Mouse (Mus musculus) hindbrain, embryonic 16.5 days (tissue): ENCODE results near the gene Rnf150. TPM values are rescaled to one million over a fixed set of nuclear protein-coding genes. Genes with fewer than 3 reads are reported as not detected.

Source experiments
- ATAC-seq: fragments of 200-750 bp; cut with Nextera tagmentation; 2 replicates; pipeline ENCODE4 v1.8.0; 2017; ENCODE audit warnings: moderate TSS enrichment, moderate library complexity
- H3K27ac ChIP-seq: fragments of 300-500 bp; sonication (generic); 2 replicates; pipeline ENCODE4 v1.5.1; 2014; ENCODE audit warnings: low read depth, mild to moderate bottlenecking, control low read depth, low read length, moderate library complexity
- H3K27me3 ChIP-seq: fragments of 300-500 bp; sonication (generic); replicated peaks from 2 replicates; pipeline ENCODE4 v1.6.1; 2014; ENCODE audit warnings: low read length; ENCODE audit not compliant: control insufficient read depth, insufficient read depth
- H3K36me3 ChIP-seq: fragments of 300-500 bp; sonication (generic); 2 replicates; pipeline ENCODE4 v1.6.1; 2014; ENCODE audit warnings: mild to moderate bottlenecking, low read length, moderate library complexity, mixed read lengths; ENCODE audit not compliant: control insufficient read depth, insufficient read depth
- H3K4me1 ChIP-seq: fragments of 300-500 bp; sonication (generic); 2 replicates; pipeline ENCODE4 v1.6.1; 2014; ENCODE audit warnings: low read depth, low read length; ENCODE audit not compliant: control insufficient read depth, insufficient read depth
- H3K4me2 ChIP-seq: fragments of 300-500 bp; sonication (generic); 2 replicates; pipeline ENCODE4 v1.6.1; 2014; ENCODE audit warnings: mild to moderate bottlenecking, low read length, control low read depth, moderate library complexity
- H3K4me3 ChIP-seq: fragments of 300-500 bp; sonication (generic); 2 replicates; pipeline ENCODE4 v1.5.1; 2014; ENCODE audit warnings: mild to moderate bottlenecking, low read length, control low read depth, moderate library complexity
- H3K9ac ChIP-seq: fragments of 300-500 bp; sonication (generic); 2 replicates; pipeline ENCODE4 v1.6.1; 2014; ENCODE audit warnings: low read depth, mild to moderate bottlenecking, control low read depth, low read length, moderate library complexity
- H3K9me3 ChIP-seq: fragments of 300-500 bp; sonication (generic); 2 replicates; pipeline ENCODE4 v1.6.1; 2014; ENCODE audit warnings: mild to moderate bottlenecking, low read length, moderate library complexity; ENCODE audit not compliant: control insufficient read depth
- WGBS: fragments of 180-500 bp; shearing (Covaris S2); extraction: QIAGEN DNeasy Blood & Tissue Kit; methylation state at CpG from one replicate; pipeline ENCODE4 v1.1.7; 2014; 5-methylcytosine and 5-hydroxymethylcytosine counted together
- polyA plus RNA-seq: library from polyadenylated mRNA; unstranded; fragments of >200 nt; fragmentation: Nextera tagmentation; extraction: Ambion mirVana; gene quantifications from 2 replicates; pipeline ENCODE4 v1.2.1, GENCODE M21; 2015

The Rnf150 gene
- polyA plus RNA-seq, 1 experiment from 2014 or later, result 2.1 TPM

DNA sequence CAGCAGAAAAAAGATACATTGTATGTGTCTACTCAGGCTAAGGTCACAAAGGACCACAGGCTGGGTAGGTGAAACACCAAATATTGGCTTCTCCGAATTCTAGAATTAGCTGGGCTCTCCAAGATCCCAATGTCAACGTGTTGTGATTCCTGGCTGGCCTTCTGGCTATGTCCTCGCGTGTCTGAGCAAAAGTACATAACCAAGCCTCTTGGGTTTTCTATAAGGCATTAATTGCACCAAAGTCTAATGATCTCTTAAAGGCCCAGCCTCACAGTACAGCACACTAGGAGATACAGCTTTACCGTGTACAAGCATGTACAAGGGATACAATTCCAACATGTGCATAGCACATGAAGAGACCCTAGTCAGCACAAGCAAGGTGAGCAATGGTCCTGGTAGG lies 199.1 kb downstream of the Rnf150 start:
- 81% methylated on average over 5 of the region's 5 CpGs for WGBS
- H3K4me1 ChIP-seq, result no peaks in the 10 kb centered on the region
- no peak overlapping the region for H3K9ac ChIP-seq
- ATAC-seq, result no peak
- H3K27me3 ChIP-seq, result no peaks in the 10 kb centered on the region
- no peak overlapping the region for H3K4me2 ChIP-seq
- H3K27ac ChIP-seq, result no peak overlapping the region
- H3K36me3 ChIP-seq, result no peaks in the 10 kb centered on the region
- H3K4me3 ChIP-seq, result no peak overlapping the region
- H3K9me3 ChIP-seq, result no peaks in the 10 kb centered on the region

- Histone ChIP-seq H3K4me1 (no peaks in the 10 kb centered on the region), H3K9ac (no peak overlapping the region), H3K27ac (no peak overlapping the region), H3K4me3 (no peak overlapping the region), H3K27me3 (no peaks in the 10 kb centered on the region), H3K4me2 (no peak overlapping the region), H3K9me3 (no peaks in the 10 kb centered on the region), H3K36me3 (no peaks in the 10 kb centered on the region)
- no peak for ATAC-seq
- WGBS, result 90% methylated on average over 6 of the region's 6 CpGs
These were observed 200.9 kb downstream of the Rnf150 start for GRCm38 (mm10) chr8:83064096-83064495.

DNA sequence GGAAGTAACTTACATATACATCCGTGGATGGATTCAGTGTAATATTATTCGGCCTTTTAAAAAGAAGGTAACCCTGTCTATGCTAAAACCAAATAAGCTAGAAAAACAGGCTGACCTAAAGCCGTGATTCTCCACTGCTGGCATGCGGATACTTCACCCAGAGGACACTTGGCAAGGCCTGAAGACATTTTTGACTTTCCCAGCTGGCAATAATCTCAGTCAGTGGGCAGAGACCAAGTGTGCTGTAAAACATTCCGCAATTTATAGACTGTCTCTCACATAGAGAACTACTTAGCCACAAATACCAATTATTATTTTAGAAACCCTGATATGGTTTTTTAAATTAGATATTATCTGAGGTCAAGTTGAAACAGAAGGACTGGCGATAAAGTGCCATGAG lies 202.9 kb downstream of the Rnf150 start:
- H3K4me1 ChIP-seq, result no peaks in the 10 kb centered on the region
- H3K4me3 ChIP-seq, result no peak overlapping the region
- no peak overlapping the region for H3K4me2 ChIP-seq
- 91% methylated on average over 6 of the region's 6 CpGs for WGBS
- H3K27ac ChIP-seq, result no peak overlapping the region
- H3K9me3 ChIP-seq, result no peaks in the 10 kb centered on the region
- no peak overlapping the region for H3K9ac ChIP-seq
- H3K27me3 ChIP-seq, result no peaks in the 10 kb centered on the region
- H3K36me3 ChIP-seq, result no peaks in the 10 kb centered on the region
- no peak for ATAC-seq

DNA sequence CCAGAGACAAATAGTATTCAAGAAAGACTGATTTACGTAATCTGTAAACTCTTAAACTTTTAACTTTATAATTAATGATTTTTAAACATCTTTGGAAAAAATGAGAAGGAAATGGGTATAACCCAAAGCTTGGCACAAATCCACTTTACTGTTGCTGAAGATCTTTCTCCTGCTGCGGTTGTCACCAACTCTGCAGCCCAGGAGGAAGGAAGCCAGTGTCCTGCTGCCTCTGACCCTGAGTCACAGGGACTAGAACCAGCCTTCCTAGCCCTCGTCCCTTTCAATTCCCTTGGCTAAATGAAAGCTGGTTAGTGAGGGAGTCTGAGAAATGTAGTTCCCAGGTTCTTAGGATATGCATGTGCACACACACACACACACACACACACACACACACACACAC lies 203.7 kb downstream of the Rnf150 start:
- Histone ChIP-seq H3K4me3 (no peak overlapping the region), H3K4me1 (no peaks in the 10 kb centered on the region), H3K9ac (no peak overlapping the region), H3K4me2 (no peak overlapping the region), H3K36me3 (no peaks in the 10 kb centered on the region), H3K9me3 (no peaks in the 10 kb centered on the region), H3K27me3 (no peaks in the 10 kb centered on the region), H3K27ac (no peak overlapping the region)
- no peak for ATAC-seq
- 84% methylated on average over 3 of the region's 3 CpGs for WGBS

DNA sequence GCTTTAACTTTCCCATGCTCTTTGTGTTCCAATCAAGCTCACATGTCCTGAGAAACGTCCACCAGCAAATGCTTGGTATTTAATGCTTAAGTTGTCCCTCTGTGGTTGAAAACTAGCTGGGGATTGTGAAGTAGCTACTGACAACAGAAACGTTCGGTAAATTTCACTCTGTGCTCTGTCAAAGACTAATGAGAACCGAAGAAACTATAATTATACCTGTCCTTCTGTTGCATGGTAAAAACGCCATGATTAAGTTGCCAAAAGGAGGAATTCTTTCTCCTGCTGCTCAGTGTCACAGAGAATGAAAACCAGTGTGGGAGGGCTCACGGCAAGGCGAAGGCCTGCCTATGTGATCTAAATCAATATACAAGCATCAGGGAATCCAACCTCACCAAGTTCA lies 204.8 kb downstream of the Rnf150 start:
- Histone ChIP-seq H3K9ac (no peak overlapping the region), H3K27me3 (no peaks in the 10 kb centered on the region), H3K9me3 (no peaks in the 10 kb centered on the region), H3K36me3 (no peaks in the 10 kb centered on the region), H3K4me1 (no peaks in the 10 kb centered on the region), H3K4me3 (no peak overlapping the region), H3K27ac (no peak overlapping the region), H3K4me2 (no peak overlapping the region)
- WGBS, result 75% methylated on average over 7 of the region's 7 CpGs
- ATAC-seq, result no peak

GRCm38 (mm10) chr8:83074248-83074647 lies 211.1 kb downstream of the Rnf150 start:
- no peak overlapping the region for H3K9ac ChIP-seq
- H3K36me3 ChIP-seq, result no peaks in the 10 kb centered on the region
- no peaks in the 10 kb centered on the region for H3K27me3 ChIP-seq
- ATAC-seq, result no peak
- no peak overlapping the region for H3K27ac ChIP-seq
- 90% methylated on average over 3 of the region's 3 CpGs for WGBS
- H3K4me2 ChIP-seq, result no peak overlapping the region
- no peaks in the 10 kb centered on the region; the same call in 1 of the 2 replicates for H3K9me3 ChIP-seq
- H3K4me1 ChIP-seq, result no peaks in the 10 kb centered on the region
- H3K4me3 ChIP-seq, result no peak overlapping the region

DNA sequence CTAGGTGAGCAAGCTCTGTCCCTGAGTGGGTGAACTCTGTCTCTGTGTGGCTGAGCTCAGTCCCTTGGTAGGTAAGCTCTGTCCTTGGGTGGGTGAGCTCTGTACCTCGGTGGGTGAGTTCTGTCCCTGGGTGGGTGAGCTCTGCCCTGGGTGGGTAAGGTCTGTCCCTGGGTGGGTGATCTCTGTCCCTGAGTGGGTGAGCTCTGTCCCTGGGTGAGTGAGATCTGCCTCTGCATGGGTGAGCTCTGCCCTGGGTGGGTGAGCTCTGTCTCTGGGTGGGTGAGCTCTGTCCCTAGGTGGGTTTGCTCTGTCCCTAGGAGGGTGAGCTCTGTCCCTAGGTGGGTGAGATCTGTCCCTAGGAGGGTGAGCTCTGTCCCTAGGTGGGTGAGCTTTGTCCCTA lies 213.5 kb downstream of the Rnf150 start:
- H3K4me1 ChIP-seq, result no peaks in the 10 kb centered on the region
- 100% methylated on average over 1 of the region's 1 CpGs for WGBS
- no peak overlapping the region for H3K4me2 ChIP-seq
- H3K9ac ChIP-seq, result no peak overlapping the region
- no peaks in the 10 kb centered on the region for H3K27me3 ChIP-seq
- H3K9me3 ChIP-seq, result no peaks in the 10 kb centered on the region; the same call in 1 of the 2 replicates
- no peak overlapping the region for H3K4me3 ChIP-seq
- ATAC-seq, result no peak
- H3K36me3 ChIP-seq, result no peaks in the 10 kb centered on the region
- H3K27ac ChIP-seq, result no peak overlapping the region

DNA sequence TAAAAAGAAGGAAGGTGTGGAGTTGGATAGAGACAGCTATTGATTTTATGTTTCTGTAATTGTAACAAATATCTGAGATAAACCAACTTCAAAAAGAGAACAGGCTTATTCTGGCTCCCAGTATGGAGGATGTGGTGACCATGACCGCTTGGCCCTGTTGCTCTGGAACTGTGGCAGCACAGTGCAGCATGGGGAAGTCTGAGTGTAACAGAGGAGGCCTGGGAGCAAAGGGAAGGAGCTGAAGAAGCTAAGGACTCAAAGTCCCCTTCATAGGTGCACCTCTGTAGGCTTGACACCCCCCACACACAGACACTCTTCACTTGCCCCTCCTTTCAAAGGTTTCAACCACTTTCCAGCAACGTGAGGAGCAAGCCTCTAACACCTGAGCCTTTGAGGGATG lies 214.2 kb downstream of the Rnf150 start:
- H3K4me3 ChIP-seq, result no peak overlapping the region
- no peak for ATAC-seq
- WGBS, result 65% methylated on average over 2 of the region's 2 CpGs
- no peaks in the 10 kb centered on the region for H3K36me3 ChIP-seq
- H3K4me2 ChIP-seq, result no peak overlapping the region
- no peak overlapping the region for H3K27ac ChIP-seq
- no peaks in the 10 kb centered on the region for H3K4me1 ChIP-seq
- no peaks in the 10 kb centered on the region; the same call in 1 of the 2 replicates for H3K9me3 ChIP-seq
- H3K27me3 ChIP-seq, result no peaks in the 10 kb centered on the region
- H3K9ac ChIP-seq, result no peak overlapping the region

DNA sequence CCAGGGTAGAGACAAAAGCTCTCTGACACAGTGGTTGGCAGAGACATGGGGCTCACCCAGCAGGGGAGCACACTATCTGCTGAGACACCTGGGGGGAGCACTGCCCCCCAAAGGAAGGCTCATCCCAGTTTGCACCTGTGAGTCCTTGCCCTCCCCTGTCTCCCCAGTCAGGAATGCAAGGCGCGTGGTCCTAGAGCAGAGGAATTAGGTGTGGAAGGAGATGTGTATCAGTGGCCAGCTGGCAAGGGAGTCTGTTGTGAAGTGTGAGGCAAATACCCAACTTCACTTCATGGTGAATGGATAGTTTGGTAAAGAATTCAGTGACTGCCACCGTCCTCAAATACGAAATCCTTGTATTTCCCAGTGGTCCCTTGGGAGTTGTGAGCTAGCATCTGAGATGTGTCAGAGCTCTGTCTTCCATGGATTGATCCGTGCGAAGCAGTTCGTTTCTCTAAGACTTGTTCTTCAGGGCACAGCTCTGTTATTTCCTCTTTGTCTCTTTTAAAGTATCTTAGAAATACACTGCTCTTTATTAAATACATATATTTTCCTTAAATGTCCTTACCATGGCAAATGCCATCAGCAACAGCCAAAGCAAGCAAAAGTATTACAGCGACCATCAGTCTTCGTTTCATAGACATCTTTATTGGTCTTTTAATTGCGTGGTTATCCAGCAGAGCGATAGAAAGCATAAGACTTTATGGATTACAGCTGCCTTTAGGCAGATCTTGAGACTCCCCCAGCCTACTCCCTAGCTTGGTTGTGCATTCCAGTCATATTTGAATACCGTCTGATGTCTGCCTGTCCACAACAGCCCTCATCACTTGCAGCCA lies 215.8 kb downstream of the Rnf150 start:
- no peak overlapping the region for H3K27ac ChIP-seq
- H3K4me1 ChIP-seq, result no peaks in the 10 kb centered on the region
- no peaks in the 10 kb centered on the region; the same call in 1 of the 2 replicates for H3K9me3 ChIP-seq
- H3K27me3 ChIP-seq, result no peaks in the 10 kb centered on the region
- H3K9ac ChIP-seq, result no peak overlapping the region
- ATAC-seq, result no peak
- H3K36me3 ChIP-seq, result no peaks in the 10 kb centered on the region
- 74% methylated on average over 12 of the region's 12 CpGs for WGBS
- H3K4me3 ChIP-seq, result no peak overlapping the region
- H3K4me2 ChIP-seq, result no peak overlapping the region
